In the genomic region with DNA sequence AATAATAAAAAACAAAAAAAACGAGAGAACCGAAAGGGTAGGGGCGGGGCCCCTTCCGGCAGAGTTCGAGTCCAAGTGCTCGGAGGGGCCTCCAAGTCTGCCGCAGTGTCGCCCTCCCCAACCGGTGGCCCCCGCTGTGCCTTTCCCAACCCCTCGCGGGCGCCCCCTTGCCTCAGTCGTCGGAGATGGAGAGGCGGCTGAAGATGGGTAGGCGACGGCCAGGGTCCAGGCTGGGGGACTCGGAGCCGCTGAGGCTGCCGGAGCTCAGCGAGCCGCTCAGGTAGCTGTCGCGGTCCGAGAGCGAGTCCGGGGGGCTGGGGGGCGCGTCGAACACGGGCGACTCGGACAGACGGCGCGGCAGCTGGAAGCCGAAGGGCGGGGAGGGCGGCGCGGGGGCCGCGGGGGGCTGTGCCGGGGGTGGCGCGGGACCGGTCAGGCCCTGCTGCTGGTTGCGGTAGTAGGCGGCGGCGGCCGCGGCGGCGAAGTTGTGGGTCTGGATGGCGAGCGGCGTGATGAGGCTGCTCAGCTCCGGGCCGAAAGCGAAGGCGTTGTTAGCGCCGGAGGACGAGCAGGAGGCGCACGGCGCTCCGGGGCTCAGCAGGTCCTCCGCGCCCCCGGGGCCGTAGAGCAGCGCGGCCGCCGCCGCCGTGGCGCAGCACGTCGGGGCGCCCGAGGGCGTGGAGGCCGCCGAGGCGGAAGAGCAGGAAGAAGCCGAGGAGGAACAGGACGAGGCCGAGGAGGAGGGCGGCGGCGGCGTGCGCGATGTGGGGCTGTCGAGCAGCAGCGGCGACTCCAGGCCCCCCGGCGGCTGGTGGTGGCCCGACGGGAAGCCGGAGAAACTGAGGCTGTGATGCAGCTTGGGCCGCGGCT, we compare ENCODE assay signal across 7 mouse cellular contexts. TPM values are rescaled to one million over a fixed set of nuclear protein-coding genes. Genes with fewer than 3 reads are reported as not detected.
A peak's percentile ranks its signal among the peaks of the same experiment; 100 is the strongest.
DNase-seq lines count a peak whose midpoint lies in the region; ATAC-seq lines count a peak whose summit lies in the region.

No protein-coding gene starts in this region.

- H3K9me3 ChIP-seq in forebrain, embryonic 13.5 days (replicated peaks) = no peaks in the 10 kb centered on the region; the same call in 1 of the 2 replicates
- no peaks in the 10 kb centered on the region for H3K9me3 ChIP-seq in hindbrain, embryonic 14.5 days (ENCODE audit: control insufficient read depth, low read length)
- H3K9me3 ChIP-seq in liver, embryonic 12.5 days (replicated peaks) = no peaks in the 10 kb centered on the region
- no peaks in the 10 kb centered on the region for H3K9me3 ChIP-seq in neural tube, embryonic 12.5 days

- 1% methylated on average over 74 of the region's 108 CpGs for WGBS in forebrain, embryonic 13.5 days
- under 1% methylated on average over 87 of the region's 108 CpGs for WGBS in hindbrain, embryonic 14.5 days
- under 1% methylated on average over 94 of the region's 108 CpGs for WGBS in liver, embryonic 12.5 days (ENCODE audit: insufficient replicate concordance)
- under 1% methylated on average over 103 of the region's 108 CpGs for WGBS in neural tube, embryonic 12.5 days

- H3K9ac ChIP-seq in forebrain, embryonic 13.5 days = peak overlapping the region; percentile 80
- H3K9ac ChIP-seq in hindbrain, embryonic 14.5 days = peak overlapping the region; percentile 70
- peak overlapping the region; percentile 100 for H3K9ac ChIP-seq in liver, embryonic 12.5 days
- peak overlapping the region; percentile 88 for H3K9ac ChIP-seq in neural tube, embryonic 12.5 days

- peak overlapping the region; percentile 74 for H3K4me2 ChIP-seq in forebrain, embryonic 13.5 days
- peak overlapping the region; percentile 53 for H3K4me2 ChIP-seq in hindbrain, embryonic 14.5 days (replicated peaks)
- peak overlapping the region; percentile 89 for H3K4me2 ChIP-seq in liver, embryonic 12.5 days
- H3K4me2 ChIP-seq in neural tube, embryonic 12.5 days (replicated peaks) = peak overlapping the region; percentile 73

- H3K4me3 ChIP-seq in forebrain, embryonic 13.5 days = peak overlapping the region; percentile 60
- H3K4me3 ChIP-seq in hindbrain, embryonic 14.5 days (replicated peaks; ENCODE audit: low read length) = peak overlapping the region; percentile 48
- H3K4me3 ChIP-seq in liver, embryonic 12.5 days = peak overlapping the region; percentile 97
- peak overlapping the region; percentile 73 for H3K4me3 ChIP-seq in neural tube, embryonic 12.5 days

- peaks cover 48% of the 10 kb centered on the region for H3K4me1 ChIP-seq in forebrain, embryonic 13.5 days
- H3K4me1 ChIP-seq in hindbrain, embryonic 14.5 days (replicated peaks; ENCODE audit: control insufficient read depth, insufficient read depth, low read length) = peaks cover 11% of the 10 kb centered on the region; the same call in 1 of the 2 replicates
- peaks cover 60% of the 10 kb centered on the region for H3K4me1 ChIP-seq in liver, embryonic 12.5 days
- H3K4me1 ChIP-seq in neural tube, embryonic 12.5 days = peaks cover 42% of the 10 kb centered on the region

- 0 out of 2 replicates have a peak, but pooled peaks cover 3% of the 10 kb centered on the region for H3K36me3 ChIP-seq in forebrain, embryonic 13.5 days (ENCODE audit: poor library complexity, severe bottlenecking)
- 0 out of 2 replicates have a peak, but pooled peaks cover 5% of the 10 kb centered on the region for H3K36me3 ChIP-seq in hindbrain, embryonic 14.5 days (replicated peaks; ENCODE audit: control insufficient read depth, insufficient read depth)
- peaks cover 28% of the 10 kb centered on the region for H3K36me3 ChIP-seq in liver, embryonic 12.5 days
- peaks cover 5% of the 10 kb centered on the region; the same call in 1 of the 2 replicates for H3K36me3 ChIP-seq in neural tube, embryonic 12.5 days

- H3K27me3 ChIP-seq in forebrain, embryonic 13.5 days = peaks cover 14% of the 10 kb centered on the region; the same call in 1 of the 2 replicates
- peaks cover 27% of the 10 kb centered on the region for H3K27me3 ChIP-seq in hindbrain, embryonic 14.5 days (ENCODE audit: control insufficient read depth, insufficient read depth, low read length)
- H3K27me3 ChIP-seq in liver, embryonic 12.5 days (replicated peaks) = no peaks in the 10 kb centered on the region
- H3K27me3 ChIP-seq in neural tube, embryonic 12.5 days (replicated peaks) = peaks cover 8% of the 10 kb centered on the region

- peak; percentile 53 for DNase-seq in ES-CJ7 (ENCODE audit: low read depth, low spot score)
- peak; percentile 73 to 76 for DNase-seq in adrenal gland, adult 18-20 months (ENCODE audit: low spot score in 2 of 2)
- DNase-seq in hindbrain, embryonic 14.5 days (ENCODE audit: low spot score) = peak; percentile 45
- DNase-seq in thymus, postnatal 4 days = peak; percentile 98

- peak overlapping the region; percentile 86 for H3K27ac ChIP-seq in forebrain, embryonic 13.5 days
- H3K27ac ChIP-seq in hindbrain, embryonic 14.5 days = peak overlapping the region; percentile 67
- peak overlapping the region; percentile 97 for H3K27ac ChIP-seq in liver, embryonic 12.5 days
- H3K27ac ChIP-seq in neural tube, embryonic 12.5 days = peak overlapping the region; percentile 62

- ATAC-seq in forebrain, embryonic 13.5 days = no peak; the same call in 1 of the 2 replicates
- no peak for ATAC-seq in hindbrain, embryonic 14.5 days (ENCODE audit: low FRiP score)
- no peak for ATAC-seq in liver, embryonic 12.5 days
- ATAC-seq in neural tube, embryonic 12.5 days (ENCODE audit: low FRiP score, low read depth) = no peak

RNA-seq across cellular contexts. Expression of gene Zfp36l2, which starts 1.9 kb away (rescaled TPM):
- 10 to 100 TPM; 51.2 to 89.3 TPM for total RNA-seq in adrenal gland, adult 18-20 months (2021)
- 4.9 and 5.0 TPM in 2 replicates for polyA plus RNA-seq in forebrain, embryonic 13.5 days (2015; fragmentation: Nextera tagmentation; extraction: Ambion mirVana)
- 6.8 and 7.9 TPM in 2 replicates for polyA plus RNA-seq in hindbrain, embryonic 14.5 days (2014; fragmentation: Nextera tagmentation; extraction: Ambion mirVana)
- 19.5 and 20.0 TPM in 2 replicates for polyA plus RNA-seq in liver, embryonic 12.5 days (2016; fragmentation: Nextera tagmentation; extraction: Ambion mirVana)
- polyA plus RNA-seq in neural tube, embryonic 12.5 days (2016; fragmentation: Nextera tagmentation; extraction: Ambion mirVana) = 12.5 and 13.4 TPM in 2 replicates

Comparison
In these comparisons a context has a peak if more than half of its experiments do, and no peak if none do; other contexts are left out.
1. DNase-seq: peak in every context shown above with its lines; median percentile 98 in thymus, postnatal 4 days; 74 in adrenal gland, adult 18-20 months; 53 in ES-CJ7; 45 in hindbrain, embryonic 14.5 days.